Mouse (Mus musculus) forelimb bud, embryonic 11.5 days (tissue): ENCODE results near the gene Lmo1.

Source experiments
- DNase-seq: peaks from one replicate; pipeline ENCODE4 v3.0.0-alpha.2; 2012; ENCODE audit warnings: low read depth, low spot score

The Lmo1 gene

GRCm38 (mm10) chr7:109175670-109176625, 941 bp upstream of the Lmo1 start:
- DNase-seq = no peak

DNA sequence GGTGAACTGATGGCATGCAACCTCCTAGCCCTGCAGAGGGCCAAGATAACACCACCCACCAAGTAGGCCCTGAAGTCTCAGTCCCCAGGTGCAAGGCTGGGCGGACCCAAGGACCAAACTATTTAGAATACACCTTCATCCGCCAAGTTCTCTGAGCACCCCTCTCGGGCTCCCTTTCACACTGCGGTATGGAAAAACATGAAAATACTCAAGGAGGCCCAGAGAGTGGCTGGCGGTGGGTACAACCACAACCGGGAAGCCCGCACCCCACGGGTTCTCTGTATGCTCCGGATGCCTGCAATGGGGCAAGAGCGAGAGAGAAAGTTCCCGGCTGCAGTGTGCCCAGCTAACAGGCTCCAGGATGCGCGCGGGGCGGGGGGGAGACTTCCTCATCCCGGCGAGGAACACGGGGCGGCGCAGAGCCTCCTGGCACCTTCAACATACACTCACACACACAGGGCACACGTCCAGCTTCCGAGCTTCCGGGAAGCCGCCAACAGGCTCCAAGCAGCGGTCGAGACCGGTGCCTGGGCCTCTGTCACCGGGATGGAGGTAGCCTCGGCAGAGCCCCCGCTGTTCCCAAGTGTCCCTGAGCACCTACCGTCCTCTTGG, 564 bp downstream of the Lmo1 start:
- DNase-seq = no peak

- DNase-seq = no peak
Measured at GRCm38 (mm10) chr7:109171874-109172273, 3.1 kb downstream of the Lmo1 start.

GRCm38 (mm10) chr7:109170441-109170820, 4.6 kb downstream of the Lmo1 start:
- DNase-seq = peak; percentile 92

DNA sequence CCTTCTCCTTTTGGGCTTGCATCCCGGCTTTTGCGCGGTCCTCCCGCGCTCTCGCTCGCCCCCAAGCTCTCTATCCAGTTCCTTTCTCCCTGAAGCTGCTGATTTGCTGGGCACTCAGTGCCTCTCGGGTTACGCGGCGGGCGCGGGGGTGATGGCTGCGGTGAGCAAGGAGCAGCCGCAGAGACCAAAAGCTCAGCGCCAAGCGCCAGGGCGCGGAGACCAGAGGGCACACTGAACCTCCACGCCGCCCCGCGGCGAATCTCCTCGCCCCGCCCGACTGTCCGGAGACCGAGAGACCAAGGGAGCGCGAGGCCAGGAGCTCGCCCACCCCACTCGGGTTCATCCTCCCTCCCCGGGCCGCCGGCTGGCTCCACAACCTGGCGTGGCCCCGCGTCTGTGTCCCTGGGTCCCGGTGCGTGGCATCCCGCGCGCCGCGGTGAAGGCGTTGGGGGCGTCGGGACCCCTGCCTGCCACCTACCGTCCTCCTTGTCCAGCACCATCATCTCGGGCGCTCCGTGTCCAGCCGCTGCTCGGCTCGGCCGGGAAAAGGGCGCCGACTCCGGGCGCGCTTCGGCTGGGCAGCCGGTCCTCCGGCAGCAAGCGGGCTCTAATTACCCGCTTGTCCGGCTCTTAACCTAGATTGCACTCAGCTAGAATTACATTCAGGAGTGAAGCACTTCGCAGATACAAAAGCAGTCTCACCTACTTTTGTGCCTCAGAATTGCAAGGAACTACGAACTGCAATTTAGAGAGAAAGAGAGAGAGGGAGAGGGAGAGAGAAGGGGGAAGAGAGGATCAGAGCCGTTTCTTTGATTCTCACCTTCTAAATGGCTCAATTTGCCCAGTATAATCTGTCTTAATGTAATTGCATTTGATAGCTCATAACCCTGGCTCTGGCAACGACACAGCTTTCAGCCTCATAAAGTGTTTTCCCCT, 5.2 kb downstream of the Lmo1 start:
- DNase-seq = peak; percentile 70

- DNase-seq = no peak
Measured at GRCm38 (mm10) chr7:109168716-109169115, 6.3 kb downstream of the Lmo1 start.

DNA sequence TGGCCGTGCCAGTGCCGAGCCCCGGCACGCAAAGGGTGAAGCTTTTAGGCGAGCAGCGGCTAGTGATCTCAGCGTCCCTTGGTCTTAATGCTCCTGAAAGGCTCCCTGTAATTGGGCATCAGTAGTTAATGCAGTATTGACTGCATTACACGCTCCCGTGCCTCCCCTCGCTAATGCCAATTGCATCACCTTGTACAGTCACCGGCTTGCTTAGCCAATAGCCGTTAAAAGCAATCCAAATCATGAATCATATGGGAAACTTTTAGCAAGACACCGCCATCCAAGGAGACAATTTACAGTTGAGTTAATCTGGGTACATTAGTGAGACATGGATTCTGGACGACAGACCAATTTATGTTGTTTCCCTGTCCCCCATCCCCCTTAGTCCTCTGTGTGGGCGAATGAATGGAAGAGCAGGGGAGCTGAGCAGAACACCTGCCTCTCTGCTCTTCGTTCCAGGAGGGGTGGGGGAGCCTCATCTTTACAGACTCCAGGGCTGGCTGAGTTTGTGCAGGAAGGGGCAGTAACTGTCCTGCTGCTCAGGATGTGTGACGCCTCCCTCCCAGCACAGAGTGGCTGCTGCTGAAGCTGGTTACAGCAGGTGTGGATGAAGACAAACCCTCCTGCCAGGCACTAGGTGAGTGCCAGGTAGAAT, 8.9 kb downstream of the Lmo1 start:
- no peak for DNase-seq

DNA sequence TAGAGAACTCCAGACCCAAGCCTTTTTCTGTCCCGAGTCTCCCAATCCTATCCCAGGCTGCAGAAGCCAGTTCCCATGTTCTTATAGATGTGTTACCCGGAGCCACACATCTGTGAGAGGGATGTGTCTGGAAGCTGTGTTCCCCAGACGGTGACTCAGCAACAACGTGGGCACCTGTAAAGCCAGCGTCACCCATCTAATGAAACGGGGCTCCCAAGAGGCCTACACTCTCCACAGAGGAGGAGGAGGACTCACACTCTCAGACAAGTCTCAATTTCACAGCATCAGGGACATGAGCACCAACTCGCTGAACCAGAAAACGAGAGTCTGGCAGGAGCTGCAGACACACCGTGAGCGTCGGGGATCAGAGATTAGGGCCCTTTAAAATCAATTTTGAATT, 20.7 kb downstream of the Lmo1 start:
- no peak for DNase-seq

GRCm38 (mm10) chr7:109153538-109153937, 21.5 kb downstream of the Lmo1 start:
- no peak for DNase-seq

DNA sequence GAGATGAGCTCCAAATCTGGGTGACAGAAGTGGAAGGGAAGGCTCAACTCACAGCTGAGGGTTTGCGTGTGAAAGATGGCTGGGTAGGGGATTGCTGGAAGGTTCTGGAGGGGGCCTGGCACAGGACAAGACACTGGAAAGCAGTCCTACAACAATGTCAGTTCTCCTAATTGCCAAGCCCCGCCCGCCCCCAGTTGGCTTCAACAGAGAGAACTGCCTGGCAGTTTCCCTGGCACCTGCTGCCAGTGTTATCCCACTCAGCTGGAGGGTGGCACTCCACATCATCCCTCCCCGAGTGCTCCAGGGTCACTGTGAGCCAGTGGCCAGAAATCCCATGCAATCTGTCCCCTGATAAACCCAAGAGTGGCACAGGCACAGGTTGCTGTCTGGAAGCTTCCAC, 23.9 kb downstream of the Lmo1 start:
- DNase-seq = no peak

GRCm38 (mm10) chr7:109145211-109145610, 29.8 kb downstream of the Lmo1 start:
- no peak for DNase-seq

DNA sequence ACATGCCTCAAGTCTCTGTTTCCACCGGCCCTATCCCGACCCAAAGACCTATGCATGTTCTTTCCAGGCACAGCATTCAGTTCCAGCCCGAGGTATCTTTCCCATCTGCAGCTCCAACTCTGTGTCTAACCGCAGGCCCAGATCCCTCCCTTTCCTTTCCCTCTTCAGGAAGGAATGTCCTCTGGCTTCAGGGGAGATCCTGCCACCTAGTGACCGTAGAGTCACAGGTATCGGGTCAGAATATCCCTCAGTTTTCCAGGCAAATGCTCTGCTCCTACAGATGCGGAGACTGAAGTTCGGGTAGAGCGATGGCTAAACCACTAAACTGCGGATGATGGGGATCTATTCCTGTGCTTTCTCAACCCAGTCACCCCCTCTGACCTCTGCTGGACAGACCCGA, 30.3 kb downstream of the Lmo1 start:
- DNase-seq = no peak

GRCm38 (mm10) chr7:109142564-109142963, 32.4 kb downstream of the Lmo1 start:
- DNase-seq = no peak

GRCm38 (mm10) chr7:109141753-109142152, 33.3 kb downstream of the Lmo1 start:
- no peak for DNase-seq

DNA sequence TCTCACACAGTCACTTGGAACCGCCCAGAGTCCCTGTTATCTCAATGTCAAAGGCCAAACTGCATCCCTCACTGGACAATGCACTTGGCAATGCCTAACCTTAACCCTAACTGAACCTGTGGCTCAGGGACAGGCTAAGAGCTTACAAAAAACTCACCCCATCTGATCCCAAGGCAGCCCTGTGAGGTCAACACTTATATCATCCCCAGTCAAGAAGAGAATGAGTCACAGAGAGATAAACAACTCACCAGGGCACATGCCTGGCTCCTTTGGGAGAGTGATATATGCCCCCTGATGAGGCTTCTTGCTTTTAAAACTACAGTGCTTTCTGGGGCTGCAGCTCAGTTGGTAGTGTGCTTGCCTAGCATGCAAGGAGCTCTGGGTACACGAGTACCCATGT, 34.0 kb downstream of the Lmo1 start:
- DNase-seq = no peak

GRCm38 (mm10) chr7:109139405-109139804, 35.6 kb downstream of the Lmo1 start:
- peak; percentile 93 for DNase-seq

DNA sequence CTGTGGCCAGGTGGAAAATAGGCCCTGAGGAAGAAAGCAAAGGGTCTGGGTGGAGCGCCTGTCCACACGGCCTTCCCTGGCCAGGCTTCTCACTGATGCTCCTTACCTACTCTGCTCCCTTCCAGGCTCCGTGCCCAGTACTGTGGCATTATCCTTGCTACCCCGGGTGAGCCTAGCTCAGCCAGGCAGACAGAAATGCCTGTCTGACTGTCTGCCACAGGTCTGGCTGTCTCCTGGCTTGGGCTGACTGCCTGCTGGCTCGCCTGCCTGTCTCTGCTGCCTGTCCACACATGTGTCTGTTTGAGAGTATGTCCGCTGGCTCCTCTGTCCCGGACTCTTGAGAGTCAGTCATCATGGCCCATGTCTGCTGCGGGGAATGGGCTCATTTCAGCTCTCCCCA, 37.6 kb downstream of the Lmo1 start:
- DNase-seq = no peak

GRCm38 (mm10) chr7:109131565-109131964, 43.4 kb downstream of the Lmo1 start:
- no peak for DNase-seq

DNA sequence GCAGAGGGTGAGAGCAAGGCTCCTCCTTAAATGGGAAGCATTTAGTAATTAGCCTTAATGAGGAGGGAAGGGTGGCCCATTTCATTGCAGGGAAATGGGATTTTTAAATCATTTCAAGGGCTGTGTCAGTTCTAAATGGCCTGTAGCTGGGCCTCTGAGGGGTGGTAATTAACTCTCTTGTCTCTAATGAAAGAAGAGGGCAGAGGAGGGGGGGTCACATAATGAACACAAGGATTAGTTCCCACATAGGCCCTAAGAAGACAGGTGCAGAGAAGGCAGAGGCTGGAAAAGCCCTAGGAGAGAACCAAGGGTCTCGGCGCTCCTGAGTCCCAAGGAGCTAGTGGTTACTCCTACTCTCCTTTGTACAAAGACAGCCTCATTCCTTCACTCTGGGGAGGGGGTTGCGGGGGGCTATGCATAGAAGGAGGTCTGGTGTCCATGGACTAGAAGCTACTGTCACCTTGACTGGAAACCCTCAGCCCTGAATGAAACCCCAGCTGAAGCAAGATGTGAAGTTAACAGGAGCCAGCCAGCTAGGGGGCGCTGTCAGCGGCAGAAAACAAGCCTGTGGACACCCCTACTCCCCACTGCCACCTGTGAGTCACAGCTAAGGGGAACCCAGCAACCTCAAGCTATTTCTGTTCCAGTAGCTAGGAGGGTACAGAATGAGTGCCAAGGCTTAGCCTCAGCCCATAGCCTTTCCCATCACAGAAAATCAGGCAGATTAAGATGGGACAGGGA, 44.9 kb downstream of the Lmo1 start:
- DNase-seq = no peak

DNA sequence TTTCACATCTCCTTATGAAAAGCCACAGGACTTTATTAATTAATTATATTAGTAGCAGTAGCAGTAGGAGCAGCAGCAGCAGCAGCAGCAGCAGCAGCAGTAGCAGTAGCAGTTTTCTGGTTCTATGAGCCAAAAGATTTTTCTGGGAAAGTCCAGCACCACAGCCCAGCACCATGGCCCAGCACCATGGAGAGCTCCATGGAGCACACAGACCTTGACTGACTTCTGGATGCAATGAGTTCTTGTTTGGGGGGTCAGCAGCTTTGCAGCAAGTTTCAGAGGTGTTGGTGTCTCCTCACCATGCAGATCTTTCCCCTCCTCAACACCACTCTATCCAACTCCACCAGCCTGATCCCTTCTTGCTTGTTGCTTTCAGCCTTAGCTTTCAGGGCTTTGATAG, 45.6 kb downstream of the Lmo1 start:
- DNase-seq = peak; percentile 61

DNA sequence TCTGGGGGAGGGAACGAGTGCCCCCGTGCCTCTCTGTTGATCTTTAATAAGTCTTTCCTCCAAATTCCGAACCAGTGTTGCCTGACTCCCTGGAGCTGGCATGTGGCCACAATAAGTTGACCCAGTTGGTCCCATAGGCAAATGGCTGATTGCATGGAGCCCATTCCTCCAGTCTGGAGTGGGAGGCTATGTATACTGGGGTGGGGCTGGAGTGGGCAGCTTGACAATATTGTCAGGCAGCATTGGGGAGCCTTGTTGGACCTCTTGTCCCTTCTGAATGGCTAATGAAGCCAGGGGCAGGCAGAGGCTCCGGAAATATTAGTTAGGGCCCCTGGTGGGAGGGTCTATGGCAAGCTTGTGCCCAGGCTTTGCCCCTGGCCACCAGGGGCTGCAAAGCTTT, 59.1 kb downstream of the Lmo1 start:
- DNase-seq = no peak
